Mouse (Mus musculus) neural tube, embryonic 12.5 days (tissue): ENCODE results near the gene Myo15b. TPM values are rescaled to one million over a fixed set of nuclear protein-coding genes. Genes with fewer than 3 reads are reported as not detected.
A peak's percentile ranks its signal among the peaks of the same experiment; 100 is the strongest.

Source experiments
- ATAC-seq: fragments of 200-750 bp; cut with Nextera tagmentation; 2 replicates; pipeline ENCODE4 v1.8.0; 2017; ENCODE audit warnings: low read depth, mild to moderate bottlenecking, moderate TSS enrichment, moderate library complexity; ENCODE audit not compliant: low FRiP score
- H3K27ac ChIP-seq: fragments of 300-500 bp; sonication (generic); 2 replicates; pipeline ENCODE4 v1.5.1; 2016
- H3K27me3 ChIP-seq: fragments of 300-500 bp; sonication (generic); replicated peaks from 2 replicates; pipeline ENCODE4 v1.6.1; 2016; ENCODE audit warnings: mild to moderate bottlenecking
- H3K36me3 ChIP-seq: fragments of 300-500 bp; sonication (generic); 2 replicates; pipeline ENCODE4 v1.6.1; 2016; ENCODE audit warnings: mild to moderate bottlenecking
- H3K4me1 ChIP-seq: fragments of 300-500 bp; sonication (generic); 2 replicates; pipeline ENCODE4 v1.6.1; 2016
- H3K4me2 ChIP-seq: fragments of 300-500 bp; sonication (generic); replicated peaks from 2 replicates; pipeline ENCODE4 v1.6.1; 2016; ENCODE audit warnings: mild to moderate bottlenecking
- H3K4me3 ChIP-seq: fragments of 300-500 bp; sonication (generic); 2 replicates; pipeline ENCODE4 v1.5.1; 2016
- H3K9ac ChIP-seq: fragments of 300-500 bp; sonication (generic); 2 replicates; pipeline ENCODE4 v1.6.1; 2016; ENCODE audit warnings: mild to moderate bottlenecking
- H3K9me3 ChIP-seq: fragments of 300-500 bp; sonication (generic); 2 replicates; pipeline ENCODE4 v1.6.1; 2016; ENCODE audit warnings: mild to moderate bottlenecking
- WGBS: fragments of 180-500 bp; shearing (Covaris S2); methylation state at CpG from one replicate; pipeline ENCODE4 v1.1.7; 2016; 5-methylcytosine and 5-hydroxymethylcytosine counted together
- polyA plus RNA-seq: library from polyadenylated mRNA; unstranded; fragments of >200 nt; fragmentation: Nextera tagmentation; extraction: Ambion mirVana; gene quantifications from 2 replicates; pipeline ENCODE4 v1.2.1, GENCODE M21; 2016

Myo15b gene
- polyA plus RNA-seq, 1 experiment from 2014 or later: 0.11 TPM

- no peak overlapping the region for H3K4me3 ChIP-seq
- peaks cover 24% of the 10 kb centered on the region for H3K4me1 ChIP-seq
- peaks cover 49% of the 10 kb centered on the region for H3K36me3 ChIP-seq
- 90% methylated on average over 16 of the region's 16 CpGs for WGBS
- H3K9ac ChIP-seq: no peak overlapping the region
- H3K9me3 ChIP-seq: no peaks in the 10 kb centered on the region
- no peak overlapping the region for H3K4me2 ChIP-seq
- ATAC-seq: no peak
- peaks cover 20% of the 10 kb centered on the region for H3K27me3 ChIP-seq
- no peak overlapping the region for H3K27ac ChIP-seq
These were observed 38.1 kb upstream of the Myo15b start for GRCm38 (mm10) chr11:115819915-115820623.

GRCm38 (mm10) chr11:115821001-115821400, 37.2 kb upstream of the Myo15b start:
- ATAC-seq: no peak
- WGBS: 88% methylated on average over 4 of the region's 4 CpGs
- Histone ChIP-seq H3K9ac (no peak overlapping the region), H3K27ac (no peak overlapping the region), H3K4me2 (no peak overlapping the region), H3K4me3 (no peak overlapping the region), H3K4me1 (peaks cover 15% of the 10 kb centered on the region), H3K36me3 (peaks cover 49% of the 10 kb centered on the region), H3K27me3 (peaks cover 29% of the 10 kb centered on the region), H3K9me3 (no peaks in the 10 kb centered on the region)

GRCm38 (mm10) chr11:115823774-115824740, 34.1 kb upstream of the Myo15b start, which contains the start of gene Llgl2:
TSS of gene Llgl2 (plus strand) at chr11:115824049.
- peak; percentile 88 for ATAC-seq
- H3K4me2 ChIP-seq: peak within 1 kb of the TSS; percentile 97
- no peak within 1 kb of the TSS for H3K27ac ChIP-seq
- peak within 1 kb of the TSS; percentile 63 for H3K4me3 ChIP-seq
- no peaks in the 10 kb centered on the region for H3K9me3 ChIP-seq
- H3K9ac ChIP-seq: peak within 1 kb of the TSS; percentile 49
- peaks cover 14% of the 10 kb centered on the region for H3K4me1 ChIP-seq
- H3K27me3 ChIP-seq: peaks cover 31% of the 10 kb centered on the region
- peaks cover 31% of the 10 kb centered on the region for H3K36me3 ChIP-seq
- WGBS: under 1% methylated on average over 87 of the region's 87 CpGs

GRCm38 (mm10) chr11:115824813-115825212, 33.4 kb upstream of the Myo15b start:
- Histone ChIP-seq H3K36me3 (peaks cover 30% of the 10 kb centered on the region), H3K4me2 (peak overlapping the region; percentile 97), H3K9me3 (no peaks in the 10 kb centered on the region), H3K27me3 (peaks cover 31% of the 10 kb centered on the region), H3K4me3 (no peak overlapping the region), H3K4me1 (peaks cover 14% of the 10 kb centered on the region), H3K27ac (no peak overlapping the region), H3K9ac (no peak overlapping the region)
- ATAC-seq: no peak
- WGBS: 19% methylated on average over 11 of the region's 11 CpGs

GRCm38 (mm10) chr11:115826487-115826886, 31.7 kb upstream of the Myo15b start:
- Histone ChIP-seq H3K4me2 (no peak overlapping the region), H3K36me3 (peaks cover 13% of the 10 kb centered on the region), H3K27me3 (peaks cover 45% of the 10 kb centered on the region), H3K9ac (no peak overlapping the region), H3K4me1 (peaks cover 24% of the 10 kb centered on the region), H3K27ac (no peak overlapping the region), H3K9me3 (no peaks in the 10 kb centered on the region), H3K4me3 (no peak overlapping the region)
- no peak for ATAC-seq
- WGBS: 48% methylated on average over 5 of the region's 5 CpGs

GRCm38 (mm10) chr11:115827624-115828023, 30.6 kb upstream of the Myo15b start:
- Histone ChIP-seq H3K27me3 (peaks cover 51% of the 10 kb centered on the region), H3K27ac (no peak overlapping the region), H3K36me3 (peaks cover 2% of the 10 kb centered on the region), H3K9me3 (no peaks in the 10 kb centered on the region), H3K4me1 (peaks cover 31% of the 10 kb centered on the region), H3K4me3 (no peak overlapping the region), H3K9ac (no peak overlapping the region), H3K4me2 (no peak overlapping the region)
- ATAC-seq: no peak
- 86% methylated on average over 6 of the region's 6 CpGs for WGBS

- peaks cover 44% of the 10 kb centered on the region for H3K27me3 ChIP-seq
- H3K9me3 ChIP-seq: no peaks in the 10 kb centered on the region
- WGBS: 53% methylated on average over 4 of the region's 4 CpGs
- ATAC-seq: no peak
- no peak overlapping the region for H3K4me2 ChIP-seq
- no peak overlapping the region for H3K4me3 ChIP-seq
- no peak overlapping the region for H3K27ac ChIP-seq
- no peaks in the 10 kb centered on the region for H3K36me3 ChIP-seq
- no peak overlapping the region for H3K9ac ChIP-seq
- peaks cover 37% of the 10 kb centered on the region for H3K4me1 ChIP-seq
These were observed 29.2 kb upstream of the Myo15b start for GRCm38 (mm10) chr11:115829036-115829435.

- H3K27me3 ChIP-seq: peaks cover 27% of the 10 kb centered on the region
- ATAC-seq: no peak
These were observed 27.5 kb upstream of the Myo15b start for GRCm38 (mm10) chr11:115830550-115831325.

GRCm38 (mm10) chr11:115831518-115831917, 26.7 kb upstream of the Myo15b start:
- H3K36me3 ChIP-seq: no peaks in the 10 kb centered on the region
- H3K4me3 ChIP-seq: no peak overlapping the region
- H3K4me1 ChIP-seq: peaks cover 34% of the 10 kb centered on the region
- H3K27ac ChIP-seq: no peak overlapping the region
- WGBS: 41% methylated on average over 3 of the region's 3 CpGs
- ATAC-seq: no peak
- H3K4me2 ChIP-seq: no peak overlapping the region
- no peaks in the 10 kb centered on the region for H3K9me3 ChIP-seq
- H3K9ac ChIP-seq: no peak overlapping the region
- peaks cover 22% of the 10 kb centered on the region for H3K27me3 ChIP-seq

More at GRCm38 (mm10) chr11:115830550-115831325, 27.5 kb upstream of the Myo15b start:
- Histone ChIP-seq H3K9ac (no peak overlapping the region), H3K4me3 (no peak overlapping the region), H3K9me3 (no peaks in the 10 kb centered on the region), H3K36me3 (no peaks in the 10 kb centered on the region), H3K27ac (no peak overlapping the region), H3K4me1 (peaks cover 34% of the 10 kb centered on the region), H3K4me2 (no peak overlapping the region)
- WGBS: 16% methylated on average over 25 of the region's 25 CpGs

GRCm38 (mm10) chr11:115832064-115832463, 26.1 kb upstream of the Myo15b start:
- no peaks in the 10 kb centered on the region for H3K36me3 ChIP-seq
- no peak overlapping the region for H3K27ac ChIP-seq
- 49% methylated on average over 6 of the region's 6 CpGs for WGBS
- peaks cover 34% of the 10 kb centered on the region for H3K4me1 ChIP-seq
- H3K9me3 ChIP-seq: no peaks in the 10 kb centered on the region
- H3K9ac ChIP-seq: no peak overlapping the region
- peak overlapping the region; percentile 32; the same call in 1 of the 2 replicates for H3K4me2 ChIP-seq
- no peak overlapping the region for H3K4me3 ChIP-seq
- H3K27me3 ChIP-seq: peaks cover 22% of the 10 kb centered on the region
- ATAC-seq: no peak

- H3K36me3 ChIP-seq: no peaks in the 10 kb centered on the region
- WGBS: 3% methylated on average over 8 of the region's 8 CpGs
- H3K9me3 ChIP-seq: no peaks in the 10 kb centered on the region
- no peak for ATAC-seq
- H3K27ac ChIP-seq: no peak overlapping the region
- peaks cover 34% of the 10 kb centered on the region for H3K4me1 ChIP-seq
- peak overlapping the region; percentile 32 for H3K4me2 ChIP-seq
- H3K9ac ChIP-seq: no peak overlapping the region
- H3K27me3 ChIP-seq: peaks cover 22% of the 10 kb centered on the region
- H3K4me3 ChIP-seq: no peak overlapping the region
These were observed 25.7 kb upstream of the Myo15b start for GRCm38 (mm10) chr11:115832523-115832922.
